Mouse (Mus musculus): ENCODE results near the gene Rgs10.

GRCm38 (mm10) chr7:128402577-128402976 is 16.0 kb downstream of the Rgs10 start:
- no peak for TF ChIP-seq USF1 (IDR thresholded peaks at IDR 0.05; ENCODE audit: low read depth, low read length)
- TF ChIP-seq EP300 (IDR thresholded peaks at IDR 0.05; ENCODE audit: low read length), result no peak
- TF ChIP-seq CTCF (conservative IDR thresholded peaks at IDR 0.05 in 1 of 2, IDR thresholded peaks at IDR 0.05 in 1 of 2; ENCODE audit: low read depth in 2 of 2, low read length in 2 of 2), result no peak
- TF ChIP-seq POLR2A (IDR thresholded peaks at IDR 0.05; ENCODE audit: low read depth, low read length), result no peak
- no peak for TF ChIP-seq MEF2A (IDR thresholded peaks at IDR 0.05; ENCODE audit: borderline replicate concordance, low read depth, low read length)
- no peak for TF ChIP-seq HCFC1 (IDR thresholded peaks at IDR 0.05; ENCODE audit: low read depth, low read length)
- no peak for TF ChIP-seq TBP (conservative IDR thresholded peaks at IDR 0.05; ENCODE audit: low read depth, low read length)
- no peak for TF ChIP-seq POLR2AphosphoS2 (IDR thresholded peaks at IDR 0.05; ENCODE audit: low read depth, low read length)
- no peak for TF ChIP-seq SIN3A (IDR thresholded peaks at IDR 0.05; ENCODE audit: low read length)
- no peak for TF ChIP-seq MAZ (IDR thresholded peaks at IDR 0.05; ENCODE audit: low read depth, low read length)
- TF ChIP-seq ZNF384 (IDR thresholded peaks at IDR 0.05; ENCODE audit: low read depth, low read length), result no peak
- no peak for TF ChIP-seq USF2 (conservative IDR thresholded peaks at IDR 0.05; ENCODE audit: low read depth, low read length)

All from CH12.LX (cell line).